Mouse (Mus musculus): ENCODE results near the gene Isg20l2.

The Isg20l2 gene

GRCm38 (mm10) chr3:87974381-87974987 lies 44.4 kb downstream of the Isg20l2 start:
- DNase-seq (ENCODE audit: low read depth, low spot score), result no peak

GRCm38 (mm10) chr3:87979493-87979892 lies 49.4 kb downstream of the Isg20l2 start:
- no peak for DNase-seq (ENCODE audit: low read depth, low spot score)

- DNase-seq (ENCODE audit: low read depth, low spot score), result no peak
Measured at GRCm38 (mm10) chr3:87980085-87980484, 50.0 kb downstream of the Isg20l2 start.

GRCm38 (mm10) chr3:87980728-87981127 lies 50.6 kb downstream of the Isg20l2 start:
- DNase-seq (ENCODE audit: low read depth, low spot score), result no peak

GRCm38 (mm10) chr3:87981214-87981760 lies 51.2 kb downstream of the Isg20l2 start:
- no peak for DNase-seq (ENCODE audit: low read depth, low spot score)

- DNase-seq (ENCODE audit: low read depth, low spot score), result no peak
Measured at GRCm38 (mm10) chr3:87981894-87982835, 52.1 kb downstream of the Isg20l2 start.

- DNase-seq (ENCODE audit: low read depth, low spot score), result no peak
Measured at GRCm38 (mm10) chr3:87982836-87983601, 52.9 kb downstream of the Isg20l2 start.

GRCm38 (mm10) chr3:87983627-87984026 lies 53.5 kb downstream of the Isg20l2 start:
- no peak for DNase-seq (ENCODE audit: low read depth, low spot score)

GRCm38 (mm10) chr3:87984094-87984493 lies 54.0 kb downstream of the Isg20l2 start:
- no peak for DNase-seq (ENCODE audit: low read depth, low spot score)

GRCm38 (mm10) chr3:87985505-87986320 lies 55.6 kb downstream of the Isg20l2 start:
- no peak for DNase-seq (ENCODE audit: low read depth, low spot score)

- peak; percentile 96 for DNase-seq (ENCODE audit: low read depth, low spot score)
Measured at GRCm38 (mm10) chr3:87986868-87987267, 56.8 kb downstream of the Isg20l2 start.

- DNase-seq (ENCODE audit: low read depth, low spot score), result peak; percentile 69
Measured at GRCm38 (mm10) chr3:87987633-87988032, 57.5 kb downstream of the Isg20l2 start.

GRCm38 (mm10) chr3:87988068-87988467 lies 58.0 kb downstream of the Isg20l2 start:
- no peak for DNase-seq (ENCODE audit: low read depth, low spot score)

- DNase-seq (ENCODE audit: low read depth, low spot score), result no peak
Measured at GRCm38 (mm10) chr3:87989935-87990334, 59.8 kb downstream of the Isg20l2 start.
